Mouse (Mus musculus) heart, embryonic 16.5 days (tissue): ENCODE measurements around the gene Arhgef19. TPM values are rescaled to one million over a fixed set of nuclear protein-coding genes. Genes with fewer than 3 reads are reported as not detected.

Experiments used
- ATAC-seq: fragments of 200-750 bp; cut with Nextera tagmentation; replicated peaks from 2 replicates; pipeline ENCODE4 v1.8.0; 2017; ENCODE audit warnings: moderate number of reproducible peaks; ENCODE audit not compliant: insufficient read depth, low FRiP score; ENCODE audit errors: extremely low read depth
- H3K27ac ChIP-seq: fragments of 300-500 bp; sonication (generic); 2 replicates; pipeline ENCODE4 v1.5.1; 2014; ENCODE audit warnings: mild to moderate bottlenecking, low read length, control low read depth, moderate library complexity
- H3K27me3 ChIP-seq: fragments of 300-500 bp; sonication (generic); 2 replicates; pipeline ENCODE4 v1.6.1; 2014; ENCODE audit warnings: low read length, mixed read lengths; ENCODE audit not compliant: control insufficient read depth, insufficient read depth
- H3K36me3 ChIP-seq: fragments of 300-500 bp; sonication (generic); 2 replicates; pipeline ENCODE4 v1.6.1; 2014; ENCODE audit not compliant: control insufficient read depth, insufficient read depth
- H3K4me1 ChIP-seq: fragments of 300-500 bp; sonication (generic); 2 replicates; pipeline ENCODE4 v1.6.1; 2014; ENCODE audit warnings: low read length, mixed read lengths; ENCODE audit not compliant: control insufficient read depth, insufficient read depth
- H3K4me2 ChIP-seq: fragments of 300-500 bp; sonication (generic); 2 replicates; pipeline ENCODE4 v1.6.1; 2014; ENCODE audit warnings: low read depth, mild to moderate bottlenecking, control low read depth, low read length
- H3K4me3 ChIP-seq: fragments of 300-500 bp; sonication (generic); 2 replicates; pipeline ENCODE4 v1.5.1; 2014; ENCODE audit warnings: mild to moderate bottlenecking, control low read depth, low read length
- H3K9ac ChIP-seq: fragments of 300-500 bp; sonication (generic); 2 replicates; pipeline ENCODE4 v1.6.1; 2014; ENCODE audit warnings: low read length, control low read depth
- H3K9me3 ChIP-seq: fragments of 300-500 bp; sonication (generic); replicated peaks from 2 replicates; pipeline ENCODE4 v1.6.1; 2016; ENCODE audit warnings: low read length; ENCODE audit not compliant: control insufficient read depth
- WGBS: fragments of 180-500 bp; shearing (Covaris S2); extraction: QIAGEN DNeasy Blood & Tissue Kit; methylation state at CpG from one replicate; pipeline ENCODE4 v1.1.7; 2014; 5-methylcytosine and 5-hydroxymethylcytosine counted together
- polyA plus RNA-seq: library from polyadenylated mRNA; unstranded; fragments of >200 nt; fragmentation: Nextera tagmentation; extraction: Ambion mirVana; gene quantifications from 2 replicates; pipeline ENCODE4 v1.2.1, GENCODE M21; 2015

Arhgef19 gene
- polyA plus RNA-seq, 1 experiment from 2014 or later = 2.3 TPM

DNA sequence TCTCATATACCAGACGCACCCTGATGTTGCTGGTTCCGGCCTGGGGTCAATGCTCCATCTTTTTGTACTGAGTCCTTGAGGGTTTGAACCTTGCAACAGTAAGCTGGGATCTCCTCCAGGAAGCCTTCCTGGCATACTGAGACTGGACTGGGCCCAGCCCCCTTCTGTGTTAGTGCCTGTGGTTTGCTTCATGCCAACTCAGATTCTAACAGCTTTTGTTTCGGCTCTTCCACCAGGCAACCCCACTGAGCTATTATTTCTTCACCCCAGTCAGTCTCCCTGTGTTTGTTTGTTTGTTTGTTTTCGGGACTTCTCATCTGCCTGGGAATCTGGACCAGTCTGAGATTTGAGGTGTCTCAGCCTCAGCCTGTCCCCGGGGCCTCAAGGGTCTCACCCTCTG is 5.1 kb downstream of the Arhgef19 start:
- Histone ChIP-seq H3K36me3 (no peaks in the 10 kb centered on the region), H3K4me2 (no peak overlapping the region), H3K27ac (peak overlapping the region; percentile 47; the same call in 1 of the 2 replicates), H3K9ac (no peak overlapping the region), H3K9me3 (no peaks in the 10 kb centered on the region), H3K4me1 (peaks cover 49% of the 10 kb centered on the region), H3K4me3 (no peak overlapping the region), H3K27me3 (peaks cover 82% of the 10 kb centered on the region)
- no peak for ATAC-seq
- WGBS = 57% methylated on average over 5 of the region's 5 CpGs

DNA sequence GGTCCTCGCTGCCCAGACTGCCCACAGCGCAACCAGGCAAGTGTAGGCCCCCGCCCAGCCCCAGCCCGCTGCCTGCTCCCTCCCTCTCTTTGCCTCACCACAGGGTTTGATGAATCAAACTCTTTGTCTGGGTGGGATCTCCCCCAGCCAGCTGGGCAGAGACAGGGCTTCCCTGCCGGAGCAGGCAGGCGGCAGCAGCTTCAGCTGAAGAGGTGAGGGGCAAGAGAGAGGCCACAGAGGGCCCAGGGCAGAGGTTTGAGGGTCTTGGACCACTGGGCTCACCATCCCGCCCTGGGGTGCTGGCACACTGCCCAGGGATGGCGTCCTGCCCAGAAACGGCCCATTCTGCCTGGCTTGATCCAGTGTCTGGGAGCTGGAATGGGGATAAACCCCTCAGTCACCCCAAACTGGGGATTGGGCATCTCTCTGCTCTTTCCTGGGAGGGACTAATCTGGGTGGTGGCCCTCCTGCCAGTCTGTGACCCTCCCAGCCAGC is 5.7 kb downstream of the Arhgef19 start:
- H3K4me2 ChIP-seq = peak overlapping the region; percentile 4; the same call in 1 of the 2 replicates

DNA sequence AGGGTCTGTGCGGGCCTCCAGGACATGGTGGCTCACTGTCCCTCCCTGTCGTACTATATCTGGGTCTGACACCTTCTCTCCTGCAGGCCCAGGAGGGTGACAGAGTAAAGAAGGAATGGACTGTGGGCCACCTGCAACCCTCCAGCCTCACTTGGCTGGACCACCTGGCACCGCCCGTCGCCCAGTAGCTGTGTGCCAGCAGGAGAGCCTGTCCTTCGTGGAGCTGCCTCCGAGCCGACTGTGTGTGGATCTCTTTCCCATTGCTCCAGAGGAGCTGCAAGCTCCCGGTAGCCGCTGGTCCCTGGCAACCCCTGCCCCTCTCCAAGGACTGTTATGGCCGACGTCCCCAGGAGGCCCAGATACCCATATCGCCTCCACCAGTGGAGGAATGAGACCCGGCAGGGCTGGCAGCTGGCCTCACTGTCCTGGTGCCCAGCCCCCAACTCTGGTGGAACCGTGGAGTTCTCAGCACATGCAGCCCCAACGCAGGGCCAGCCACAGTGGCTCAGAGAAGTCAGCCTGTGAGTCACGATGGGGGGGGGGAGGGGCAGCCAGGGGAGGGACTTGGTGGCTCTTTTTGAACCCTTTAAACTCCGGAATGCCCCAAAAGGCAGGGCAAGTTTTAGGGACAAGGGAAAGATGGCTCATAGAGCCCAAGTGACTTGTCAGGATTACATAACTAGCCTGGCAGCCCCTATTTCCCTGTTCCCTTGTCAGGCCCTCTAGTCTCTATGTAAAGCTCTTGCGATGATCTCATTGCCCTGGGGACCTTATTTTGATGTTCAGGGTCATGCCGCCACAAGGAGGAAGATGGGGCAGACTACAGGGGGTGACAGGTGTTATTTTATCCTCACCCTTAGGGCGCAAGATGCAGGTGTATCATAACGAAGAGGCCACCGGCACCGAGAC is 7.0 kb downstream of the Arhgef19 start:
- no peak for ATAC-seq
- H3K4me2 ChIP-seq = peak overlapping the region; percentile 80
- H3K27me3 ChIP-seq = peaks cover 80% of the 10 kb centered on the region
- H3K27ac ChIP-seq = no peak overlapping the region
- H3K9me3 ChIP-seq = no peaks in the 10 kb centered on the region
- 18% methylated on average over 24 of the region's 24 CpGs for WGBS
- no peaks in the 10 kb centered on the region for H3K36me3 ChIP-seq
- H3K4me1 ChIP-seq = peaks cover 34% of the 10 kb centered on the region
- H3K4me3 ChIP-seq = peak overlapping the region; percentile 57
- peak overlapping the region; percentile 29; the same call in 1 of the 2 replicates for H3K9ac ChIP-seq

More for the DNA sequence above, 5.7 kb downstream of the Arhgef19 start:
- WGBS = 25% methylated on average over 9 of the region's 9 CpGs
- Histone ChIP-seq H3K36me3 (no peaks in the 10 kb centered on the region), H3K9me3 (no peaks in the 10 kb centered on the region), H3K4me1 (peaks cover 45% of the 10 kb centered on the region), H3K27me3 (peaks cover 82% of the 10 kb centered on the region), H3K9ac (no peak overlapping the region; the same call in 1 of the 2 replicates), H3K4me3 (no peak overlapping the region), H3K27ac (peak overlapping the region; percentile 47)
- no peak for ATAC-seq

- Histone ChIP-seq H3K4me2 (peak overlapping the region; percentile 80), H3K4me1 (peaks cover 33% of the 10 kb centered on the region), H3K9ac (peak overlapping the region; percentile 59; the same call in 1 of the 2 replicates), H3K27ac (no peak overlapping the region), H3K27me3 (peaks cover 73% of the 10 kb centered on the region), H3K4me3 (peak overlapping the region; percentile 57), H3K36me3 (no peaks in the 10 kb centered on the region), H3K9me3 (no peaks in the 10 kb centered on the region)
- ATAC-seq = no peak
- 7% methylated on average over 17 of the region's 17 CpGs for WGBS
Observed at GRCm38 (mm10) chr4:141246998-141247350, 7.7 kb downstream of the Arhgef19 start.

- H3K27ac ChIP-seq = no peak overlapping the region
- WGBS = under 1% methylated on average over 60 of the region's 60 CpGs
Observed at GRCm38 (mm10) chr4:141247776-141248613, 8.7 kb downstream of the Arhgef19 start.

DNA sequence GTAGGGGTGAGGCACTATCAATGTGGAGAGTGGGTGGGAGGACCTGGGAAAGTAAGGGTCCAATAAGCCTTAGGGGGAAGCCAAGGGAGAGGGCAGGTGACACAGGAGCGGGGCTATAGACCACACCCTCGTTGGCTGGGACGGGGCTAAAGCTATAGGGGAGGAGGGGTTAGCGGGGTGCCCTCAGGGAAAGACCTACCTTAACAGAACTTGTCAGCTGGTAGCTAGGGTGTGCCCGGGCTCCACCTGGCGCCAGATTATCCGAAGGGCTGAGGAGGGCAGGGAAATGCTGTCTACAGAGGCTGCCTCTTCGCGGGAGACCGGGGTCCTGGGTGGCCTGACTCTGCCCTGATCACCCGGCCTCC is 9.3 kb downstream of the Arhgef19 start:
- Histone ChIP-seq H3K27me3 (peaks cover 57% of the 10 kb centered on the region), H3K4me3 (peak overlapping the region; percentile 57), H3K4me2 (peak overlapping the region; percentile 80), H3K9ac (no peak overlapping the region), H3K4me1 (peaks cover 31% of the 10 kb centered on the region), H3K36me3 (no peaks in the 10 kb centered on the region), H3K9me3 (no peaks in the 10 kb centered on the region), H3K27ac (no peak overlapping the region)
- 10% methylated on average over 11 of the region's 11 CpGs for WGBS
- ATAC-seq = no peak

More at GRCm38 (mm10) chr4:141247776-141248613, 8.7 kb downstream of the Arhgef19 start:
- Histone ChIP-seq H3K4me3 (peak overlapping the region; percentile 57), H3K36me3 (no peaks in the 10 kb centered on the region), H3K4me1 (peaks cover 31% of the 10 kb centered on the region), H3K9ac (peak overlapping the region; percentile 59), H3K9me3 (no peaks in the 10 kb centered on the region), H3K27me3 (peaks cover 63% of the 10 kb centered on the region), H3K4me2 (peak overlapping the region; percentile 80)
- ATAC-seq = peak; percentile 45; the same call in 1 of the 2 replicates

GRCm38 (mm10) chr4:141249383-141249782 is 10.1 kb downstream of the Arhgef19 start:
- H3K4me1 ChIP-seq = peaks cover 31% of the 10 kb centered on the region
- H3K9ac ChIP-seq = no peak overlapping the region
- no peaks in the 10 kb centered on the region for H3K36me3 ChIP-seq
- no peak overlapping the region for H3K27ac ChIP-seq
- H3K4me3 ChIP-seq = no peak overlapping the region
- H3K9me3 ChIP-seq = no peaks in the 10 kb centered on the region
- ATAC-seq = no peak
- H3K4me2 ChIP-seq = no peak overlapping the region
- WGBS = 65% methylated on average over 11 of the region's 11 CpGs
- H3K27me3 ChIP-seq = peaks cover 53% of the 10 kb centered on the region

GRCm38 (mm10) chr4:141251071-141251470 is 11.8 kb downstream of the Arhgef19 start:
- H3K9ac ChIP-seq = no peak overlapping the region
- ATAC-seq = no peak
- H3K27me3 ChIP-seq = peaks cover 43% of the 10 kb centered on the region
- peaks cover 21% of the 10 kb centered on the region for H3K4me1 ChIP-seq
- H3K27ac ChIP-seq = no peak overlapping the region
- H3K4me2 ChIP-seq = no peak overlapping the region
- H3K36me3 ChIP-seq = no peaks in the 10 kb centered on the region
- H3K9me3 ChIP-seq = no peaks in the 10 kb centered on the region
- H3K4me3 ChIP-seq = no peak overlapping the region
- WGBS = 68% methylated on average over 8 of the region's 8 CpGs
